Mouse (Mus musculus) limb, embryonic 12.5 days (tissue): ENCODE data around the gene Ccdc15. TPM values are rescaled to one million over a fixed set of nuclear protein-coding genes. Genes with fewer than 3 reads are reported as not detected.
A peak's percentile ranks its signal among the peaks of the same experiment; 100 is the strongest.
"Not testable (repeated sequence)": the region's sequence is repeated elsewhere in the genome, so short reads cannot be mapped to it uniquely, and the experiment has no call there.

Experiments
- ATAC-seq: fragments of 200-750 bp; cut with Nextera tagmentation; 2 replicates; pipeline ENCODE4 v1.8.0; 2017; ENCODE audit warnings: low read depth, moderate TSS enrichment; ENCODE audit not compliant: insufficient number of reproducible peaks, insufficient read depth, low FRiP score, low TSS enrichment
- H3K27ac ChIP-seq: fragments of 300-500 bp; sonication (generic); 2 replicates; pipeline ENCODE4 v1.5.1; 2016; ENCODE audit warnings: mild to moderate bottlenecking, moderate library complexity
- H3K27me3 ChIP-seq: fragments of 300-500 bp; sonication (generic); 2 replicates; pipeline ENCODE4 v1.6.1; 2016; ENCODE audit warnings: mild to moderate bottlenecking, moderate library complexity
- H3K36me3 ChIP-seq: fragments of 300-500 bp; sonication (generic); 2 replicates; pipeline ENCODE4 v1.6.1; 2016; ENCODE audit warnings: mild to moderate bottlenecking, moderate library complexity
- H3K4me1 ChIP-seq: fragments of 300-500 bp; sonication (generic); replicated peaks from 2 replicates; pipeline ENCODE4 v1.6.1; 2016
- H3K4me2 ChIP-seq: fragments of 300-500 bp; sonication (generic); 2 replicates; pipeline ENCODE4 v1.6.1; 2016; ENCODE audit warnings: mild to moderate bottlenecking, moderate library complexity
- H3K4me3 ChIP-seq: fragments of 300-500 bp; sonication (generic); replicated peaks from 2 replicates; pipeline ENCODE4 v1.5.1; 2016; ENCODE audit warnings: mild to moderate bottlenecking
- H3K9ac ChIP-seq: fragments of 300-500 bp; sonication (generic); replicated peaks from 2 replicates; pipeline ENCODE4 v1.6.1; 2016; ENCODE audit warnings: mild to moderate bottlenecking, moderate library complexity
- H3K9me3 ChIP-seq: fragments of 300-500 bp; sonication (generic); 2 replicates; pipeline ENCODE4 v1.6.1; 2016; ENCODE audit warnings: mild to moderate bottlenecking, moderate library complexity
- WGBS: fragments of 180-500 bp; shearing (Covaris S2); methylation state at CpG from one replicate; pipeline ENCODE4 v1.1.7; 2016; 5-methylcytosine and 5-hydroxymethylcytosine counted together
- polyA plus RNA-seq: library from polyadenylated mRNA; unstranded; fragments of >200 nt; fragmentation: Nextera tagmentation; extraction: Ambion mirVana; gene quantifications from 2 replicates; pipeline ENCODE4 v1.2.1, GENCODE M21; 2016

Ccdc15 gene
- polyA plus RNA-seq, 1 experiment from 2014 or later: 8.1 TPM

- 93% methylated on average over 3 of the region's 3 CpGs for WGBS
- H3K9me3 ChIP-seq: no peaks in the 10 kb centered on the region
- peak overlapping the region; percentile 85 for H3K4me2 ChIP-seq
- peaks cover 11% of the 10 kb centered on the region for H3K4me1 ChIP-seq
- H3K27ac ChIP-seq: peak overlapping the region; percentile 91; the same call in 1 of the 2 replicates
- H3K9ac ChIP-seq: peak overlapping the region; percentile 85
- H3K4me3 ChIP-seq: peak overlapping the region; percentile 73
- ATAC-seq: no peak
- H3K27me3 ChIP-seq: no peaks in the 10 kb centered on the region; the same call in 1 of the 2 replicates
- H3K36me3 ChIP-seq: no peaks in the 10 kb centered on the region
These were observed 818 bp upstream of the Ccdc15 start for GRCm38 (mm10) chr9:37349050-37349449.

- peak overlapping the region; percentile 91 for H3K27ac ChIP-seq
- H3K4me1 ChIP-seq: peaks cover 11% of the 10 kb centered on the region
- WGBS: 22% methylated on average over 12 of the region's 12 CpGs
- H3K9ac ChIP-seq: peak overlapping the region; percentile 85
- H3K9me3 ChIP-seq: no peaks in the 10 kb centered on the region
- no peaks in the 10 kb centered on the region; the same call in 1 of the 2 replicates for H3K27me3 ChIP-seq
- ATAC-seq: 0 out of 2 replicates have a peak, but pooled peaks have one; percentile 3
- no peaks in the 10 kb centered on the region for H3K36me3 ChIP-seq
- H3K4me2 ChIP-seq: peak overlapping the region; percentile 85
- H3K4me3 ChIP-seq: peak overlapping the region; percentile 73
These were observed 846 bp downstream of the Ccdc15 start for GRCm38 (mm10) chr9:37347184-37347987.

GRCm38 (mm10) chr9:37345406-37345805, 2.8 kb downstream of the Ccdc15 start:
- H3K9ac ChIP-seq: no peak overlapping the region
- H3K27me3 ChIP-seq: no peaks in the 10 kb centered on the region
- no peak overlapping the region for H3K4me2 ChIP-seq
- H3K36me3 ChIP-seq: 0 out of 2 replicates have a peak, but pooled peaks cover 3% of the 10 kb centered on the region
- ATAC-seq: no peak
- no peaks in the 10 kb centered on the region for H3K9me3 ChIP-seq
- H3K4me3 ChIP-seq: no peak overlapping the region
- no peak overlapping the region for H3K27ac ChIP-seq
- WGBS: 86% methylated on average over 3 of the region's 3 CpGs
- H3K4me1 ChIP-seq: peaks cover 11% of the 10 kb centered on the region

- no peaks in the 10 kb centered on the region for H3K9me3 ChIP-seq
- H3K4me3 ChIP-seq: no peak overlapping the region
- H3K4me2 ChIP-seq: no peak overlapping the region
- ATAC-seq: no peak
- H3K36me3 ChIP-seq: no peaks in the 10 kb centered on the region
- H3K9ac ChIP-seq: no peak overlapping the region
- H3K4me1 ChIP-seq: no peaks in the 10 kb centered on the region
- 48% methylated on average over 3 of the region's 3 CpGs for WGBS
- no peaks in the 10 kb centered on the region for H3K27me3 ChIP-seq
- no peak overlapping the region for H3K27ac ChIP-seq
These were observed 18.8 kb downstream of the Ccdc15 start for GRCm38 (mm10) chr9:37329456-37329855.

GRCm38 (mm10) chr9:37301720-37302119, 46.5 kb downstream of the Ccdc15 start:
- Histone ChIP-seq H3K27me3 (no peaks in the 10 kb centered on the region), H3K9ac (no peak overlapping the region), H3K9me3 (no peaks in the 10 kb centered on the region), H3K4me3 (no peak overlapping the region), H3K4me1 (no peaks in the 10 kb centered on the region), H3K36me3 (peaks cover 4% of the 10 kb centered on the region; the same call in 1 of the 2 replicates), H3K27ac (no peak overlapping the region), H3K4me2 (no peak overlapping the region)
- 84% methylated on average over 1 of the region's 1 CpGs for WGBS
- ATAC-seq: no peak

- H3K4me2 ChIP-seq, H3K4me1 ChIP-seq, H3K27me3 ChIP-seq, H3K4me3 ChIP-seq, H3K36me3 ChIP-seq, H3K27ac ChIP-seq, ATAC-seq, H3K9ac ChIP-seq, H3K9me3 ChIP-seq: not testable (repeated sequence)
- 68% methylated on average over 1 of the region's 1 CpGs for WGBS
These were observed 47.7 kb downstream of the Ccdc15 start for GRCm38 (mm10) chr9:37300501-37300900.

GRCm38 (mm10) chr9:37295586-37295985, 52.6 kb downstream of the Ccdc15 start:
- no peak overlapping the region for H3K4me2 ChIP-seq
- no peak overlapping the region for H3K4me3 ChIP-seq

GRCm38 (mm10) chr9:37266622-37267021, 81.6 kb downstream of the Ccdc15 start:
- Histone ChIP-seq H3K27ac (no peak overlapping the region), H3K4me1 (no peaks in the 10 kb centered on the region), H3K9ac (no peak overlapping the region), H3K36me3 (no peaks in the 10 kb centered on the region), H3K4me3 (no peak overlapping the region), H3K27me3 (no peaks in the 10 kb centered on the region), H3K9me3 (no peaks in the 10 kb centered on the region), H3K4me2 (no peak overlapping the region)
- 87% methylated on average over 2 of the region's 2 CpGs for WGBS
- no peak for ATAC-seq

More at GRCm38 (mm10) chr9:37295586-37295985, 52.6 kb downstream of the Ccdc15 start:
- Histone ChIP-seq H3K27ac (no peak overlapping the region), H3K9me3 (no peaks in the 10 kb centered on the region), H3K9ac (no peak overlapping the region), H3K36me3 (no peaks in the 10 kb centered on the region), H3K27me3 (no peaks in the 10 kb centered on the region), H3K4me1 (no peaks in the 10 kb centered on the region)
- ATAC-seq: no peak

GRCm38 (mm10) chr9:37255889-37256225, 92.4 kb downstream of the Ccdc15 start:
- H3K9me3 ChIP-seq: no peaks in the 10 kb centered on the region
- peak overlapping the region; percentile 89 for H3K4me2 ChIP-seq
- no peaks in the 10 kb centered on the region for H3K36me3 ChIP-seq
- peak overlapping the region; percentile 46 for H3K4me3 ChIP-seq
- WGBS: 29% methylated on average over 7 of the region's 7 CpGs
- H3K27me3 ChIP-seq: 0 out of 2 replicates have a peak, but pooled peaks cover 3% of the 10 kb centered on the region
- peaks cover 12% of the 10 kb centered on the region for H3K4me1 ChIP-seq
- ATAC-seq: no peak
- no peak overlapping the region for H3K27ac ChIP-seq
- 0 out of 2 replicates have a peak overlapping the region, but pooled peaks have one; percentile 66 for H3K9ac ChIP-seq

- 2% methylated on average over 38 of the region's 38 CpGs for WGBS
These were observed 92.9 kb downstream of the Ccdc15 start, which contains the start of gene Slc37a2 for GRCm38 (mm10) chr9:37255149-37255888. Slc37a2 (minus strand) TSS chr9:37255738.

GRCm38 (mm10) chr9:37254531-37255110, 93.6 kb downstream of the Ccdc15 start:
- Histone ChIP-seq H3K9ac (peak overlapping the region; percentile 66; the same call in 1 of the 2 replicates), H3K4me1 (peaks cover 12% of the 10 kb centered on the region), H3K9me3 (no peaks in the 10 kb centered on the region), H3K36me3 (no peaks in the 10 kb centered on the region), H3K4me3 (peak overlapping the region; percentile 46), H3K27me3 (0 out of 2 replicates have a peak, but pooled peaks cover 3% of the 10 kb centered on the region), H3K27ac (no peak overlapping the region), H3K4me2 (peak overlapping the region; percentile 89)
- 0 out of 2 replicates have a peak, but pooled peaks have one; percentile 21 for ATAC-seq
- WGBS: 18% methylated on average over 6 of the region's 6 CpGs

More at GRCm38 (mm10) chr9:37255149-37255888, 92.9 kb downstream of the Ccdc15 start, which contains the start of gene Slc37a2:
- Histone ChIP-seq H3K36me3 (no peaks in the 10 kb centered on the region), H3K27me3 (0 out of 2 replicates have a peak, but pooled peaks cover 3% of the 10 kb centered on the region), H3K4me2 (peak within 1 kb of the TSS; percentile 89), H3K4me1 (peaks cover 12% of the 10 kb centered on the region), H3K4me3 (peak within 1 kb of the TSS; percentile 46), H3K27ac (no peak within 1 kb of the TSS), H3K9ac (peak within 1 kb of the TSS; percentile 66), H3K9me3 (no peaks in the 10 kb centered on the region)
- ATAC-seq: peak; percentile 85
